Mouse (Mus musculus) kidney, postnatal 25 days (tissue): ENCODE data around the gene Dop1b.
A peak's percentile ranks its signal among the peaks of the same experiment; 100 is the strongest.

Source experiments
- DNase-seq, 2 experiments: peaks; one replicate each; pipeline ENCODE4 v3.0.0; 2021; ENCODE audit warnings: mixed read lengths in 2 of 2

Gene Dop1b

DNA sequence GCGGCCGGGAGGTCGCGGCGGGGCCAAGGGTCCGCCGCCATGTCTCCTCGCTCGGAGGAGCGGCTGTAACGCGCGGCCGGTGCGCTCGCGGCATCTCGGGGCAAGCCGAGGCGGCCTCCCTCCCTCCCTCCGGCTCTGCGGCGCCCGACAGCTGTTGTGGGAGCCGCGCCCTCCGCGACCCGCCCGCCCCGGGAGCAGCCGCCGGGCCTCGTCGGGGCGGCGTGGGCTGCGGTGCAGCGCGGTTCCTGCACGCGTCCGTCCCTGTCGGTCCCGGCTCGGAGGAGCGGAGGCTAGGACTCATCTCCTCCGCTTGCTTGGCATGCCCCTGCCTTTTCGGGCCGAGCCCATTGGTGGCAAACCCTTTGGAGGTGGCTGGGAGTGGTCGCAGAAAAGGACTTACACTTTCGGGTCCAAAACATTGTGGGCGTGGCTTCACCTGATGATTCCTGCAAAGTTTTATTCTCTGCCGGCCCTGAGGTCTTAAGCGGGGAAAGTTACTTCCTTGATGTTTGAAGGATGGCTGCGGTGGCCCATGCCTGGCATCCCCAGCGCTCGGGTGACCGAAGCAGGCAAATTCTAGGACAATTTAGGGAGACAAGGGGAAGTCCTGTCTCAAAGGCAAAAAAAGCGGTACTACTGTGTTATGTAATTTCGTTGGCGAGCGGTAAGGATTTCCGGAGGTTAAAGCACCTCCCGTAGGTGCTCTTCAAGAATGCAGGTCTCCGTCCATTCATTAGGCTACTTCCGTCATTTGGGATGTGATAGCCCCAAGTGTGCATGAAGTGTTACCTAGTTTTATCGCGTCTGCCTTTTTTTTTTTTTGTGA lies 121.0 kb downstream of the Dop1b start:
- DNase-seq, result peak; percentile 65 to 69

DNA sequence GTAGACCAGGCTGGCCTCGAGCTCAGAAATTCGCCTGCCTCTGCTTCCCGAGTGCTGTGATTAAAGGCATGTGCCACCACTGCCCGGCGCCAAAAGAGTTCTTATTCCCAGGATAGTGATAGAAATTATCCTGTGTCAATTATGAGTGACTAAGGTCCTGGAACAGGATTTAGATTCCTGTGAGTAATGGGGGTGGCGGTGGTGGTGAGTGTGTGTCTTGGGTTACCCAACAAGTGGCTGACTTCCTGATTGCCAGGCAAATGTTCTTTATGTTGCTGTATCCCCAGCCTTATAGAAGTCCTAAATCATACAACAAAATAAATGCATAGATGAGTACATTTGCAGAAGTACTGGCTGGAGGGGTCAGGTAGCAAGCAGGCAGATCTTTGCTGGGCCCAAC lies 121.8 kb downstream of the Dop1b start:
- DNase-seq, result no peak

- no peak for DNase-seq
Observed at GRCm38 (mm10) chr16:93834076-93834475, 122.4 kb downstream of the Dop1b start.

DNA sequence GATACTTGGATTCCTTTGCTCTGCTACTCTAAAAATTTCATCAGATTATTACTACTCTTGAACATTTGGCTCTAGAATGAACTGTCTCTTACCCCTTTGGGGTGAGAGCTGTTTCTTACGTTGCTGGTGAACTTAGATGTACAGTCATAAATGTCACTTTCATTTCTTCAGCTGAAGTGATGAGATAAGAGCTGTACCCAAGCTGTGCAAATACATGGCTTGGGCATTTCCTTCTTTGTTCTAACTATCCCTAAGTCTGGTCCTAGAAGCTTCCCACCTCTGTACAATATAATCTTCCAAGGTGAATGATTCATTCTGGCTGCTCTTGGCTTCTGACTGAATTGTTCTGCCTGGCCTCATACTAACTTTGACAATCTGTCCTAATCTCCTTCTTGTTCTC lies 127.3 kb downstream of the Dop1b start:
- no peak for DNase-seq

DNA sequence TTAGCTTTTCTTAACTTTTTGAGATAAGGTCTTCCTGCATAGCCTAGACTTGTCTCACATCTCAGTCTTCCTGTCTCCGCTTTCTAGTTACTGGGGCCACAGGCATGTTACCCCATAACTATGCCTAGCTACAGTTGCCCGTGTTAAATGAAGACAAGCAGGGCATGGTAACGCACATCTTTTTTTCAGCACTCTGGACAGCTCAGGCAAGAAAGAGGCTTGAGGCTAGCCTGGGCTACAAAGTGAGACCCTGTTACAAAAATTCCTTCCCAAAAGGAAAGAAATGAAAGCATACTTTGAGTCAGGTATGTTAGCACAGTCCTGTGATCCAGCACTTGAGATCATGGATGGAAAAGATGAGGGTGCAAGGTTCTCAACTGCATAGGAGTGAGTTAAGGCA lies 138.8 kb downstream of the Dop1b start:
- DNase-seq, result no peak

DNA sequence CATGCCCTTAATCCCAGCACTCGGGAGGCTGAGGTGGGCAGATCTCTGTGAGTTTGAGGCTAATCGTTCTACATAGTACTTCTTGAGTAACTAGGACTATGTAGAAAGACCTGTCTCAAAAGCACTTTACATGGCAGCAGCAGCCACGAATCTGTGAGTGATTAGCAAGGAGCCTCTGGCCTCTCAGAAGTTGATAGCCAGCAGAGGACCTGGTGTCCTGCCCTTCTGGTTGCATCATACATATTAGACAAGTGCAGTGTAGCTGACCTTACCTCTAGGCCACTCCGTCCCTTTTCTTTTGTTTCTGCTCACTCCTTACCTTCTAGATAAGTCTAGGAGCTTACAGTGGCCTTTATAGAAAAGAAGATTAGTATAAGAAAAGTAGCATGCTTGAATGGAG lies 148.3 kb downstream of the Dop1b start:
- DNase-seq, result no peak
